Mouse (Mus musculus): ENCODE data around the gene Tbx20. TPM values are rescaled to one million over a fixed set of nuclear protein-coding genes. Genes with fewer than 3 reads are reported as not detected.

Tbx20 gene
- not detected for polyA plus RNA-seq (2012; fragmentation: generic; extraction: Trizol)

GRCm38 (mm10) chr9:24774160-24774969, at the start of gene Tbx20:
Tbx20 (minus strand) TSS chr9:24774303.

GRCm38 (mm10) chr9:24695700-24696404, 78.3 kb downstream of the Tbx20 start, which contains the start of gene Dpy19l2:
Dpy19l2 (minus strand) TSS chr9:24696293.

Other genes starting within 250 kb of the Tbx20 start
- gene Cypt4, start 149.1 kb downstream of the Tbx20 start, polyA plus RNA-seq (2012; fragmentation: generic; extraction: Trizol) = not detected
- gene Dpy19l2, start 78.0 kb downstream of the Tbx20 start, polyA plus RNA-seq (2012; fragmentation: generic; extraction: Trizol) = not detected

Measured in C3H10T1/2 (cell line).